Mouse (Mus musculus) induced T-regulatory cell, adult 2 months (primary cell): ENCODE measurements around the gene Tmem63b.
A peak's percentile ranks its signal among the peaks of the same experiment; 100 is the strongest.

Experiments
- DNase-seq: peaks from one replicate; pipeline ENCODE4 v3.0.0-alpha.2; 2012; ENCODE audit warnings: low read depth

The Tmem63b gene

DNA sequence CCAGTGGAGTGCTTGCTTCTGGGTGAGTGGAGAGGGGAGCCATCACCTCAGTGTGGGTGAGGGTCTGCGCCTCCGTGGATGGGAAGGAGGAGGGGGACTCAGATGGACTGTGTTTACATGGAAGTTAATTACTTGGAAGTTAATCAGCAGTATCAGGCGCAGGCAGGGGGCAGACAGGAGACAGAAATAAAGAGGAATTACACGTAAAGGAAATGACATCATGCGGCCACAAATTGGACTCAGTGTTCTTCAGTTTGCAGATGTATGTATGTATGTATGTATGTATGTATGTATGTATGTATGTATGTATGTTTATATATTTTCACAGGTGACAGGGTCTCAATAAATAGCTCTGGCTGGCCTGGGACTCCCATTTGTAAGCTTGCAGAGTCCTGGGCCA is 20.1 kb upstream of the Tmem63b start:
- no peak for DNase-seq

DNA sequence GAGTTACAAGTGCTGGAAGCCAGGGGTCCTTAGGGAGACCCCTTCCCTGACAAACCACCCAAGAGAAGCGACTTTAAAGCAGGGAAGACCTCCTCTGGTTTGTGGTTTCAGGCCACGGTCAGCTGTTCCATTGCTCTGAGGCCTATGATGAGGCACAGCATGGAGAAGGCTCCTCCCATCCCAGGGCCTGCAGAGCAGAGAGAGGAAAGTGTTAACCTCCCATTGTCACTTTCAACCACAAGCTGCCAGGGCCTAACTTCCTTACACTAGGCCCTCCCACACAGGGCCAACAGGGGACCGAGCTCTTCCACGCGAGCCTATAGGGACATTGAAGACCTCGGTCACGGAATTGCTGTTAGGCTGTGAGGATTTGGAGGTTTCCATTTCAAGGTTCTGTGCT is 16.5 kb upstream of the Tmem63b start:
- DNase-seq = peak; percentile 15

DNA sequence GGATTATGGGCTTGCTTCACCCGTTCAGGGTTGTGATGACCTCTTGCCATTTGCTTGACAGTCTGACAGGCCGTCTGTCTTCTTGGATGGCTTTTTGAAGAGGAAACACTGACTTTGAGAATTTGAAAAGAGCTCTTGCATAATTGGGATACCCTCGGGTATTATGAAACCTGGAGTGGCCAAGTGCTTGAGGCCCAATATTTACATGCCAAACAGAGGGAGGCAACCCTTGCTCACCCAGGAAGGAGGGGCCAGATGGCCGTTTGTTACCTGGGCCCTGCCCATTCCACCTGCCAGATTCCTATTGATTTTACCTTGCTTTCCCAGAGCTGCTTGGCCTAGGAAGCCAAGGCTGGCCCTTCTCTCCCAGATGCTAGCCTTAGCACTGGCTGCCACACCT is 15.5 kb upstream of the Tmem63b start:
- no peak for DNase-seq

DNA sequence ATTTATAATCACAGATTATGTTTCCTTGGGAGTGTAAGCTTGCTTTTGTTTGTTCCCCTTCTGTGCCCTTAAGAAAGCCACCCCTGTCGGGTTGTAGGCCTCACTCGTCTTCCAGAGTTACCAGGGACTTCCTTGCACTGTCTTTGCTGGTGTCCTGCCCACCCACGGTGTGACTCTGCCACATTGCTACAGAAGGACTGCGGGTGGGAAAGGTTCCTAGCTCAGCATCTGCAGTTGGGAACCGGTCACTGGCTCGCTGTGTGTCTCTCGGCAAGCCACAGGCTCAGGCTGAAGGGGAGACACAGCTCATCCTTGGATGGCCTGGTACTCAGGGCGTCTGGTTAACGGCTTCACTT is 14.5 kb upstream of the Tmem63b start:
- DNase-seq = no peak

DNA sequence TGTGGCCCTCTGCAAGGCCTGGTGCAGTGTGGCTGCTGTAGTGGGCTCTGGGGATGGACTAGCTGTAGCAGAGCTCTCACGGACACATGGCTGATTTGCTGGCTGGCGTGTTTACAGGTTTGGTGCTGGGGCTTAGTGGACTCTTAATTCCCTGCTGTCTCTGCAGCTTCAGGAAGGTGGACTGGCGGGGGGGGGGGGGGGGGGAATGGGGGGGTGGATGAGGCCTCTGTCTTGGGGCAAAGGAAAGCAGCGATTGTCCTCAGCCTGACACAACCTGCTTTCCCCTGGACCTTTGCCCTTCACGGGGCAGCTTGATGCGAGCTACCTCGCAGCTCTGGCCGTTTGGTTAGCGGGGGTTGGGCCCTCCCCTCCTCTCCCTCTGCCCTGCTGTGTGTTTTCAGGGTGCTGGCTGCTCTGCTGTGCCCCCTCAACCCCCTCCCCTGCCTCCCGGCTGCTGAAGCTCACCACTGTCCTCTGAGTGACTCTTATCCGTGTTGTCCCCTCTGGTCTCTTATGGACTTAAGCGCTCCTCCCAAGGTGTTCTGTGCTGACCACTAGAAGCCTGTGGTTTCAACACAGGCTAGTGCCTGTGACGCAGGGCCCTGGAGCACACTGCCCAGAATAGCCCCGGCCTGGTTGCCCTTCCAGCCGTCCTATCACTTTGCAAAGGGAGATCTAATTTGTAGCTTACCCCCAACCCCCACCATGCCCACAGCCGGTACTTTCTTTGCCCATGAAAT is 14.0 kb upstream of the Tmem63b start:
- DNase-seq = no peak

DNA sequence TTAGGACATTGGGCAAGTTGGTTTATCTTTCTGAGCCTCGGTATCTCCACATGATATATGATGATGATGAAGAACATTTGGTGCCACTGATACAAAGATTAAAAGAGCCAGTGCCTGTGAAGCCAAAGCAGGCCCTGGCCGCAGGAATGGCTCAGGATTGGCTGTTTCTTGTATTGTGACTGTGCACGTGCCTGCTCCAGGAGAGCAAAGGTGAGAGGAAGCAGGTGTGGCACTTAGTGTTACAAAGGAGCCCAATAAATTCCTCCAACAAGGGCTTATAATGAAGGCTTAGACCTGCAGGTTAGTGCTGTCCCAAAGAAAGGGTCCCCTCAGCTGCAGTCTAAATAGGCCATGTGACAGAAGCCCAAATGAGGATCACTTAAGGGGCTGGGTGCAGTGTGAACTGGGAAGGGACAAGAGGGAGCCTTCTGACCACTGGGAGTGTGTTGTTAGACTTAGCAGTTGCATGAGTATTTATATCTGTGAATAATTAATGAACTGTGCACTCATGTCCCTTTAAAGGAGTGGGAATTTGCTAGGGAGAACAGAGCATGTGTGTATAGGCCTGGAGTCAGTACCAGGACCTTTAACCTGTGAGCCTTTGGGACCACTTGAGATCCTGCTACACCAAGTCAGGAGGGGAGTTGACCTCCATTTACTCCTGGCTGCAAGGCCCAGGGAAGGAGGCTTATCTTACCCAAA is 12.5 kb upstream of the Tmem63b start:
- no peak for DNase-seq

DNA sequence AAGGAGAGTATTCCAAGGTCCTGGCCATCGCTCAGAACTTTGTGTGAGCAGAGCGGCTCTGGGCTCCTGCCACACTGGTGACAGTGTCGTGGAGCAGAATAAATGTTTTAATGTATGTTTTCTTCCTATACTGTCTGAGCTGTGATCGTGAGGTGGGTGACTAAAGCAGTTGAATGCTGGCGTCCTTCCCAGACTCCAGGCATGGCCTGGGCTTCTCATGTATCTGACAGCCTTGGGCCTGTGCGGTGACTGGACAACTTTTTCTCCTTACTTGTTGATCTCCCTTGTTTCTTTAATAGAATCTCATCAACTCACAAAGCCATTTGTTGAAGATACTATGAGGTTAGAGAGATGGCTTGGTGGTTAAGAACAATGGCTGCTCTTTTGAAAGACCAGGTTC is 11.7 kb upstream of the Tmem63b start:
- DNase-seq = no peak

DNA sequence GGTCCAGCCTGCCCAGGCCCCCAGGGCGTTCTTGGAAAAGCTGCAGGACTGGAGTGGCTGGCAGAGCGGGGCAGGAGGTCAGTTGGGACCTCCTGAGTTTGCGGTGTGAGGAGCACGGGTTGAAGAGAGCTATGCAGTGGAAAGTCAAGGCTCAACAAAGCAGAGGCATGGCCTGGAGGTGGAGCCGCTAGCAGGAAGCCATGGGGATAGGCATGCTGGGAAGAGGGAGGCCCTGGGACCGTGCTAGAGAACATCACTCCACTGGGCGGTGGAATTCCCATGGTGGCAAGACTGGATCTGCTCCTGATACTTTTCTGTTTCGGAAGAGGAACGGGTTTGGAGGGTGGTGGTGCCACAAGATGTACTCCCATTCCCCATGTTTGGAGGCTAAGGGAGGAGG is 10.3 kb upstream of the Tmem63b start:
- DNase-seq = no peak

DNA sequence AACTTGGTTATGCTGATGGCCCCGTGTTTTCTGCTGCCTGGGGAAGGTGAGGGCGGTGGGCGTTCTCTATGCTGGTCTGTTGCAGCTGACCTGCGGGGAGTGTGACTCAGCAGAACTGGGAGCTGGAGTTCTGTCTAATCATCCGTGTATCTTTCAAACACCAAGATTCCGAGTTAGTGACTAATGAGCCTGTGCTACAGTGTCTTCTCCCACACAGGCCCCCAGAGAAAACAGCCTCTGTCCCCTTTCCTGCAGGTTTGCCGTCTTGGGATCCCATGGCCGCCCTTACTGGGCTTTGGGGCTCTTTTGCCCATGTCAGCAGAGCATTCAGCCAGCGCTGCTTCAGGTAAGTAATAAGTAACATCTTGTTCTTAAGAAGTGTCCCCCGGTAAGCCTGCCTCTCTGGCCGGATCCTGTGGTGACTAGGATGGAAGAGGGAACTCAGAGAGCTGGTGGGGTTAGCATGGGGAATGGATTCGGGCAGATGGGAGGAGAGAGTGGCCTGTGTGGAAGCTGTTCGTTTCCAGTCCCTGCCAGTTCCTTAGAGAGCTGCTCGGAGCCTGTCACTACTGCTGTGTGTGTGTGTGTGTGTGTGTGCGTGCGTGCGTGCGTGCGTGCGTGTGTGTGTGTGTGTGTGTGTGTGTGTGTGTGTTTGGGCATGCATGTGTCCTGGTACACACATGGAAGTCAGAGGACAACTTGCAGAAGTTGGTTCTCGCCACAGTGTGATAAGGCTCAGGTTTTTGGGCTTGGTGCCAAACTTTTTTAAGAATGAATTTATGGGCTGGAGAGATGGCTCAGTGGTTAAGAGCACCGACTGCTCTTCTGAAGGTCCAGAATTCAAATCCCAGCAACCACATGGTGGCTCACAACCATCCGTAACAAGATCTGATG is 8.8 kb upstream of the Tmem63b start:
- DNase-seq = no peak

DNA sequence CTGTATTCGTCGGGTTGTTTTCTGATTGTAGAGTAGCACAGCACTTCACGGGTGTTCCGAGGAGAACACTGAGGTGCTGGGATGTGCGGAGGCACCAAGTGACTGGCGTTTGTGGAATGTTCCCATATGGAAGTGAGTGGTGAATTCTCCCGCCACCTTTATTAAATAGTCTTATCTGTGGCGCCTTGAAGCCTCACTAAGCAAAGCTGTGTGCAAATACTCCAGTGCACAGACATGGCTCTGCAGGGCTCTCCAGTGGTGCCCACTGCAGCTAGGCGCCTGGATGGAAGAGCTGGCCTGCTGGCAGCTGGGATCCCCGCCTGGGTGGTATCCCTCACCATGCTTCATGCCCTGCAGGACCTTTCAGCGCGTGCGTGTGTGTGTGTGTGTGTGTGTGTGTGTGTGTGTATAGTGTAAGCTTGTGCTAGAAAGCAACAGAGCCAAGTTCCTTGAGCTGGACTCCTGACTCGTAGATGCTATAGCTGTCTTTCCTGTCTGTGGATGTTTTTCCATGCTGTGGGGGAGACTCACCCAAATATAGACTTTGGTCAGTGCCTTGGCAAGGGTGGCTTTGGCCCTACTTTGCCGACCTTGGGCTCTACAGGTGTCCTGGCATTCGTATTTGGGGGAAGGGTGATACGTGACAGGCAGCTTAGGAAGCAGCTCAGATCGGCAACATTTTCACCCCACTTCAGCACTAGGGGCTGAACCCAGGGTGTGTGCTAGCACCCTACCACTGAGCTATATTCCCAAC is 7.3 kb upstream of the Tmem63b start:
- DNase-seq = no peak

DNA sequence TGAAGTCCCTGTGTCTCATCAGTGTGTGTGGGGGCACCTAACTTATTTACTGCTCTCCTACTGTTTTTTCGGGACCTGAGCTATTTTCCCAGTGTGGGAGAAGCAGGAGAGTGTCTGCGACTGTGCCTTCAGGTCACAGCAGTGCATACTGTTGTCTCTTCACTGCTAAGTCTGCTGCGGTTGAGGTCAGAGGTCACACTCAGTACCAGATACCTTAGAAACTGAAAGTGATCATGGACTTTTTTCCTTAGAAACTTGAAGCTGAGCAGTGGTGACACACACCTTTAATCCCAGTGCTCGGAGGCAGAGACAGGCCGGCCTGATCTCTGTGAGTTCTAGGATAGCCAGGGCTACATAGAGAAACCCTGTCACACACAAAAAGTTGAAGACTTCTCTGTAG is 5.5 kb upstream of the Tmem63b start:
- DNase-seq = no peak

DNA sequence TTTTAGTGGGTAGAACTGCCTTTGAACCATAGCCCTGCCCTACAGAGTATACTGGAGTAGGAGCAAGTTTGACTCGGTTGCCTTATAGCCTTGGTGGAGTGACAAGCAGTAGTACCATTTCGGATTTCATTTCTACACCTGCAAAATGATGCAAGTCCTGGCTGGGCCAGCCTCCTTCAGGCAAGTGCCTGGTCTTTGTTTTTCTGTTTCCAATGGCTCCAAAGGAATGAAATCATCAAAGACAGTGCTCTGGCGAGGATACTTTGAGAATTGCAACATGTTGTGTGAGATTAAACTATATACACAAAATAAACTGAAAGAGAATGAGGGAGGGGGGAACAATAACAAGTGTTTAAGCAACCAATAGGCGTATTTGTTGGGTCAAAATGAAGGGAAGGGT is 3.3 kb upstream of the Tmem63b start:
- DNase-seq = no peak

DNA sequence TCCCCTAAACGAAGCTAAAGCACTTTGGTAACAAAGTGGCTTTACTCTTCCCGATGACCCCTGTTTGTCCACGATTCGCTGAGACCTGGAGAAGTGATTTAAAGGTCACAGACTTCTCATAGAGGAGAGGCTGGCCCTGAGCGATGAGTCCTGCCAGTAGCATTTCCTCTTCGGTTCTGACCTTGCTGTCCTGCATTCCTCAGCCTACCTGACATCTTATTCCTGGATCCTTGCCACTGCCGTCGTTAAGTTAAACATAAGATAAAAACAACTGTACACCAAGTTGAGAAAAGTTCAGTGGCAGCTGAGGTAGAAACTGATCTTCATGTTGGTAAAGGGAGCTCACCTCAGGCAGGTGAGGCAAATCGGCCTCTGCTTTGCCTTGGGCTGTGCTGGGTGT is 2.4 kb upstream of the Tmem63b start:
- no peak for DNase-seq

DNA sequence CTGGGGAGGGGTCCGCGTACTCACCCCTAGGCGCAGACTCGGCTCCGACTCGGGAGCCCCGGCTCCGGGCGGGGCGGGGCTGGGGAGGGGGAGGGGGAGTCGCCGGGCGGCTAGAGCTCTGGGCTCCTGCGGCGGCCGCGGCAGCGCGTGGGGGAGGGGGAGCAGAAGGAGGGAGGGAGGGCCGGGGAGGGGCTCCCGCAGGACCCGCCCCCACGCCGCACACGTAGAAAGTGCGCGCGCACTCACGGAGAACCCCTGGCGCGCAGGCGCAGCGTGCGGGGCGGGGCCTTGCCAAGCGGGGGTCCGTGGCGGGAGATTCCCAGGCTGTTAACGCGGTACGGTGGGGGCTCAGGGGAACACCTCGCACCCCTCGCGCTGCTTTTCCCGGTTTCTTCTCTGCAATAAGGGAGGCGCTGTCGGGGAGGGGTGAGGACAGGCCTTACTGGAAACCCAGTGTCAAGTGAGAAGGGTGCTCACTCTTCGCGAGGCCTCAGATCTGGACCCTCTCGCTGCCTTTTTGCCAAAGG is 549 bp downstream of the Tmem63b start, which contains the start of gene Mrpl14:
TSS of gene Mrpl14 (plus strand) at position 230 of the 527 bp plus-strand sequence.
- DNase-seq = peak; percentile 97

DNA sequence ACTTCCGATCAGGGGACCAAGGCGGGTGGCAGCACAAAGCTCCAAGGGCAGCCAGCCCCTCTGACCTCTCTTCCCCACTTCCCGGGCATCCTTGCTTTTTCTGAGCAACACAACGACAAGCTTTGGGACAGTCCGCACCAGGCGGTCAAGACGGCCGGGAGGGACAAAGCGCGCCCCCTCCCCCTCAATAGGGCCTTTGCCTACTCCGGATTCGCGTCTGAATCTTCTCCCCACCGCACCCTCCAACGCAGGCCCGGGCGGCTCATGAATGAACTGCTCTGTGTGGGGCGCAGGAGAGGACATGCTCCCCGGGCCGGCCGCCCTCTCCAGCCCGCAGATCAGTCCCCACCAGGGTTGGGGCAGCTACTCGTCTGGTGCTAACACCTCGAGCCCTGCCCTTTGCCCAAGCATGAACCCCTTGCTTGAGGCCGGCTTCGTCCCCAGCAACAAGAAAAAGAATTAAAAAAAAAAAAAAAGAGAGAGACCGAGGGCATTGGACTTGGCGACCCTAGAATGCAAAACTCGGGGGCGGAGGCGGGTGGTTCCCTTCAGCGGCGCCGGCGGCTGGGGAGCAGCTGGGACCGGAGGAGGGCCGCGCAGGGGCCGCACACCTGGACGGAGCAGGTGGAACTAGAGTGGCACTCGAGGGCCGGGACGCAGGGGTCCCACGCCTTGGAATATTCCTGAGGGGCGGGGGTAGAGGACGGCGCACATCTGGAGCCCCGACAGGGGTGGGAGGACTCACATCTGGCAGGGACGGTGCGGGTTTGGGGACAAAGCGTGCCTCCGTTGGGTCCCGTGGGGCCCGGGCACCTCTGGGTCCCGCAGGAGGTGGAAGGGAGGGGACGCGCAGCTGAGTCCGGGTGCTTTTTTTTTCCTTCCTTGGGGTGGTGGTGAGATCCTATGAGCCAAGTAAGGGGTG is 1.3 kb downstream of the Tmem63b start:
- DNase-seq = peak; percentile 57

DNA sequence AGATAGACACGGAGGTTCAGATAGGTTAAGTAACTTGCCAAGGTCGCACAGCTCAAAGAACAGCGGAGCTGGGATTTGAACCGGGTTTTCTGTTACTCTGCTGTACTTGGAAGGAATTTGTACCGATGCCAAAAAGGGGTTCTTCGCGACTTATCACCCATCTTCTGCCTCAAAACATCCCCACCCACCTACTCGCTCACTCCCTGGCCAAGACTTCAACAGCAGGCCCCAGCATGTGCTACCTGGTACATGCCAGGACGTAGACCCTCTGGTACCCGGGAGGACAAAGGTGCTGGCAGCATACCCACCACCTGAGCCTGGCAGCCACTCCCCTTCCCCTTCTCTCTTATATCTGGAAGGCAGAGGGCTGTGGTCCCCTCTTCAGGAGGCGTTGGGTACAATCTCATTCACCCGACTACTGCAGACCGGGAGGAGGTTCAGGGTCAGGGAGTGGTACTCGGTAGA is 2.0 kb downstream of the Tmem63b start:
- peak; percentile 19 for DNase-seq

DNA sequence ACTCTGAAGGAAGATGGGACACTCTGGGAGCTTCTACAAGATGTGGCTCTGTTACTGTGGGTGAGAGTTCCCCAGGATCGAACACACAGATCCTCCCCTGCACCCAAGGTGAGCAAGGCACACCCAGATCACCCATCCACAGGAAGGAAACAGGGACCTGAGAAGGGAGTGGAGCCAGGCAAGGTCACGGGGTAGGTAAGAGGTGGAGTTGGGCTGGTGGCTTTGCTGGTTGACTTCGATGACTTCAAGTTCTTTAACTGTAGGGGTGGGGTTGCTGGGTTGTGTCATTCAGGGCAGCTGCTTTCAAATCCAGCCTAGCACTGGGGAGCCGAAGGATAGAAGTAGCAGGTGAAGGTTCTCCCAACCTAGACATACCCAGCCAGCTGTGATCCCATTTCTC is 3.9 kb downstream of the Tmem63b start:
- peak; percentile 14 for DNase-seq

DNA sequence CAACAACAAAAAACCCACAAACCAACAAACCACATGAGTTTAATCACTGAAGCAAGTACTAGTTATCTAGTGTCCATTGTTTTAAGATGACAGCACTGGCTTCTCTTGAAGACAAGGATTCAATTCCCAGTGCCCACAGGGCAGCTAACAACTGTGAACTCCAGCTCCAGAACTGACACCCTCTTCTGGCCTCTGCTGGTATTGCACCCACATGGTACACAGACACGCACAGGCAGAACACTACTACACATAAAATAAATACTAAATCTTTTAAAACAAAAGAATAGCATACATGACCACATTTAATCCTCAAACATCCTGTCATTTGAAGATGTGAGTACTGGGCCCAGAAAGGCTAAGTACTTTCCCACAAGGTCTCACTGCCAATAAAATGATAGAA is 5.1 kb downstream of the Tmem63b start:
- peak; percentile 61 for DNase-seq

DNA sequence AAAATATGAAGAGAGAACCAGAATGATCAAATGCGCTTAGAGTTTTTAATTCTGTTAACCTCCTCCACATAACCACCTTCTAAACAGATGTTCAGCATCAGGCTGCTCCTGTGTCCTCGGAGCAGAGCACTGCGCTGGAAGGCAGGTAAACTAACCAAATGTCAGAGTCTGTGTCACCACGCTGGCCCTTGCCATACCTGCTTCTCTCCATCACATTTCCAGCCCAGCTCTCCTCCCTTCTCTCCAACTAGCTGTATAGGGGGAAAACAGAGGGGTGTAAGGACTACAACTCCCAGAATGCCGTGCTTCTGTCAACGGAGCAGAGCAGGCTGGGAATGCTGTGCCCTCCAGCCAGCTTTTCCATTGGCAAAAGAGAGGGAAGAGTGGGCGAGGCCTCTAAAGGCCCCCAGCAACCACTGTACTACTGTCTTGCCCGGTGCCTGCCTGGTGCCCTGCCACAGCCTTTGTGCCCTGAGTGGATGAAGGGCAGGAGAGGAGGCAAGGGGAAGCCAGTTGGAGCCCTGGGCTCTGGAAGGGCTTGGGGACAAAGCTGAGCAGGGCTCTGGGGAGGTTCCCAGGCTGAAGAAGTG is 6.2 kb downstream of the Tmem63b start:
- no peak for DNase-seq

DNA sequence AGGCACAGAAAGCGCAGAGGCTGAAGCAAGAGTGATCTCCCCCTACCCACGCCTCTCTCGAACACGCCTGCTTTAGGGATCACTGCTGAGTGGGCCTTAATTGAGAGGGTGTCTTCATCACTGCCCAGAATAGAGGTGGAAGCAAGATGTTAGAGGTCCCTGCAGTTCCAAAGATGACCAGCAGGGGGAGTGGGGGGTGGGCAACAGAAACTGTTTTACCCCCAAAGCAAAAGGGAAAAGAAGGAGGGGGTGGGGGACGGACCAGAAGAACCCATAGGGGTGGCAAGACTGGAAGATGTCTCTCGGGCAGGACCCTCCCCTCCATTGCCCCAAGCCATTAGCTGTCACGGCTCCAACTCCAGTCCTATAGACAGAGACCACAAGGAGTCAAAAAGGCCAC is 8.6 kb downstream of the Tmem63b start:
- peak; percentile 77 for DNase-seq
